Mouse (Mus musculus) embryonic facial prominence, embryonic 14.5 days (tissue): ENCODE results near the gene Pcp4l1. TPM values are rescaled to one million over a fixed set of nuclear protein-coding genes. Genes with fewer than 3 reads are reported as not detected.
A peak's percentile ranks its signal among the peaks of the same experiment; 100 is the strongest.

Experiments
- ATAC-seq: fragments of 200-750 bp; cut with Nextera tagmentation; 2 replicates; pipeline ENCODE4 v1.8.0; 2017; ENCODE audit warnings: low read depth, moderate number of reproducible peaks, moderate TSS enrichment
- DNase-seq: peaks from one replicate; pipeline ENCODE4 v3.0.0-alpha.2; 2015; ENCODE audit warnings: low spot score
- H3K27ac ChIP-seq: fragments of 300-500 bp; sonication (generic); replicated peaks from 2 replicates; pipeline ENCODE4 v1.5.1; 2014; ENCODE audit warnings: low read depth, mild to moderate bottlenecking, low read length, moderate library complexity
- H3K27me3 ChIP-seq: fragments of 300-500 bp; sonication (generic); replicated peaks from 2 replicates; pipeline ENCODE4 v1.6.1; 2014; ENCODE audit warnings: low read length; ENCODE audit not compliant: control insufficient read depth, insufficient read depth
- H3K36me3 ChIP-seq: fragments of 300-500 bp; sonication (generic); 2 replicates; pipeline ENCODE4 v1.6.1; 2014; ENCODE audit warnings: low read length, mixed read lengths; ENCODE audit not compliant: control insufficient read depth, insufficient read depth
- H3K4me1 ChIP-seq: fragments of 300-500 bp; sonication (generic); 2 replicates; pipeline ENCODE4 v1.6.1; 2014; ENCODE audit warnings: antibody characterized with exemption, low read length; ENCODE audit not compliant: control insufficient read depth, insufficient read depth
- H3K4me2 ChIP-seq: fragments of 300-500 bp; sonication (generic); 2 replicates; pipeline ENCODE4 v1.6.1; 2014; ENCODE audit warnings: low read depth, mild to moderate bottlenecking, low read length, moderate library complexity, mixed read lengths
- H3K4me3 ChIP-seq: fragments of 300-500 bp; sonication (generic); 2 replicates; pipeline ENCODE4 v1.5.1; 2014; ENCODE audit warnings: low read depth, mild to moderate bottlenecking, low read length
- H3K9ac ChIP-seq: fragments of 300-500 bp; sonication (generic); 2 replicates; pipeline ENCODE4 v1.6.1; 2014; ENCODE audit warnings: low read depth, mild to moderate bottlenecking, low read length, moderate library complexity, mixed read lengths
- H3K9me3 ChIP-seq: fragments of 300-500 bp; sonication (generic); 2 replicates; pipeline ENCODE4 v1.6.1; 2016; ENCODE audit warnings: low read length; ENCODE audit not compliant: control insufficient read depth
- WGBS: fragments of 180-500 bp; shearing (Covaris S2); extraction: QIAGEN DNeasy Blood & Tissue Kit; methylation state at CpG from one replicate; pipeline ENCODE4 v1.1.7; 2014; 5-methylcytosine and 5-hydroxymethylcytosine counted together
- polyA plus RNA-seq: library from polyadenylated mRNA; unstranded; fragments of >200 nt; fragmentation: Nextera tagmentation; extraction: Ambion mirVana; gene quantifications from 2 replicates; pipeline ENCODE4 v1.2.1, GENCODE M21; 2014

The Pcp4l1 gene
- polyA plus RNA-seq, 1 experiment from 2014 or later = 14.7 TPM

DNA sequence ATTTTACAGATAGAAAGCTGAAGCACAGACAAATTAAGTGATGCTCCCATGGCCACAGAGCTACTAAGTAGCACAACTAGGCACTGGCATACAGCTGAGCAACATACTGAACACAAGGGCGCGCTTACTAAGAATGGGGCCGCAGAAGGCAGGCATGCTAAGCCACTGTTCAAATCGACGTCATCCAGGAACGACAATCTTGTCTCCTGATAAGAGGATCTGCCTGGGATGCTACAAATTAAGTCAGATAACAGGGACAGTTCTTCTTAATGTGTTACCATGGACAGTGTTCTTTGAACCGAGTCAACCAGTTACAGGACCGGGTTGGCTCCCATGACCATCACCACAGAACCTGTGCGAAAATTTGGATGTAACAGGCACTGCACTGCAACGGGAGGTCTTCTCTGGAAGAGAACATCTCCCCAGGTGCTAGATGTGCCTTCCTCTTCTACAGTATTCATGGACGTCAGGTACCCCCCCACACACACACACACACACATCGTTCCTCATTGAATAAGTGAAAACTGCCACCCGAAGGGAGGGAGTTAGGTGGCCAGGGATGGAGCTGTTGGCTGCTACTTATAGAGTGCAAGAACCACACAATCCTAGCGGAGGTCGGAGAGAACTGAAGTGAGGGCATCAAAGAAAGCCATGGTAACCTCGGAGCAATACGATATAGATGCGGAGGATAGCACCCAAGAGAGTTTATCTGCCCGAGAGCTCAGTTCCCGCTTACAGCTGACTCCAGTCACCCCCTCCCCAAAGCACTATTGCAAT, 834 bp downstream of the Pcp4l1 start:
- peak; percentile 7 for DNase-seq
- 6% methylated on average over 20 of the region's 20 CpGs for WGBS
- H3K4me3 ChIP-seq = peak overlapping the region; percentile 56
- peak overlapping the region; percentile 94 for H3K4me2 ChIP-seq
- peaks cover 61% of the 10 kb centered on the region for H3K27me3 ChIP-seq
- ATAC-seq = no peak
- no peaks in the 10 kb centered on the region for H3K9me3 ChIP-seq
- peak overlapping the region; percentile 65 for H3K9ac ChIP-seq
- H3K36me3 ChIP-seq = no peaks in the 10 kb centered on the region
- H3K4me1 ChIP-seq = peaks cover 30% of the 10 kb centered on the region; the same call in 1 of the 2 replicates
- no peak overlapping the region for H3K27ac ChIP-seq

DNA sequence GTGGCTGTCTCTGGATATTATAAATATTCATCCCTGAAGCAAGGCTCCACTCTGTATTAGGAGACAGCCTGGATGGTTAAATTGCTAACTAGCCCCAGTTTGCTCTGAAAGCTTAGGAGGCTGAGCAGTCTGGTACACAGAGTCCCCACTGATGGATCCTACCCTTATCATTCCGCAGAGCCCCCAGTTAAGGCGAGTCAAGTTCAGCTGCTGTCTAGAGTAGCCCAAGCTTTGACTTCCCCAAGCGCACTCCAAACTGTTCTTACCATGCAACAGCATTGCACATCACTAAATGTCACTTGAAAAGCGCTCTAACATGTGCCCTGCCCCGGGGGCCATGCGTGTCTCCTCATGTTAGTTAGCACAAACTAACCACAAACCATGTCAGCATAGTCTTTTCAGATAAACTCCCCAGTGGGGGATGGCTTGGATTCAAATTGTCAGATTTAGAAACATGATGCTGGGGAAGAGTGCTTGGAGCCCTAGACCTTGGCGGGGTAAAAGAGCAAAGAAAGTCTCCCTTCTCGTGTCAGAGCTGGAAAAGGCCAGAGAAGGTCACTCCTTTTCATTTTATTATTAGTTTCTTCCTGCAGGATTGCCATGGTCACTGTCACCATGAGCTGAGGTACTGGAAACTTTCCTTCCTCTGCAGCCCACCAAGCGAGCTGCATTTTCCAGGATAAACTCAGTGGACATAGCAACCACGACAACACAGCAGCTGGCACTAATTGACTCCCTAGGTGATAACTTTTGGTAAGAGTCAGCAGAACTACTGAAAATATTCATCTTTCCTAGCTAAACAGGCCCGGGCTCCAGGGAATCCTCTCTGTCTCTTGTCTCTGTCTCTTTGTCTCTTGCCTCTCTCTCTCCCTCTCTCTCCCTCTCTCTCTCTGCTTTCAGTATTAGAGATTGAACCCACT, 1.9 kb downstream of the Pcp4l1 start:
- DNase-seq (peak; percentile 44), ATAC-seq (peak; percentile 19; the same call in 1 of the 2 replicates)
- Histone ChIP-seq H3K9ac (no peak overlapping the region), H3K36me3 (no peaks in the 10 kb centered on the region), H3K9me3 (no peaks in the 10 kb centered on the region), H3K4me2 (peak overlapping the region; percentile 45), H3K4me3 (peak overlapping the region; percentile 56; the same call in 1 of the 2 replicates), H3K27ac (no peak overlapping the region), H3K27me3 (peaks cover 61% of the 10 kb centered on the region), H3K4me1 (peaks cover 38% of the 10 kb centered on the region; the same call in 1 of the 2 replicates)
- WGBS = 20% methylated on average over 11 of the region's 11 CpGs

DNA sequence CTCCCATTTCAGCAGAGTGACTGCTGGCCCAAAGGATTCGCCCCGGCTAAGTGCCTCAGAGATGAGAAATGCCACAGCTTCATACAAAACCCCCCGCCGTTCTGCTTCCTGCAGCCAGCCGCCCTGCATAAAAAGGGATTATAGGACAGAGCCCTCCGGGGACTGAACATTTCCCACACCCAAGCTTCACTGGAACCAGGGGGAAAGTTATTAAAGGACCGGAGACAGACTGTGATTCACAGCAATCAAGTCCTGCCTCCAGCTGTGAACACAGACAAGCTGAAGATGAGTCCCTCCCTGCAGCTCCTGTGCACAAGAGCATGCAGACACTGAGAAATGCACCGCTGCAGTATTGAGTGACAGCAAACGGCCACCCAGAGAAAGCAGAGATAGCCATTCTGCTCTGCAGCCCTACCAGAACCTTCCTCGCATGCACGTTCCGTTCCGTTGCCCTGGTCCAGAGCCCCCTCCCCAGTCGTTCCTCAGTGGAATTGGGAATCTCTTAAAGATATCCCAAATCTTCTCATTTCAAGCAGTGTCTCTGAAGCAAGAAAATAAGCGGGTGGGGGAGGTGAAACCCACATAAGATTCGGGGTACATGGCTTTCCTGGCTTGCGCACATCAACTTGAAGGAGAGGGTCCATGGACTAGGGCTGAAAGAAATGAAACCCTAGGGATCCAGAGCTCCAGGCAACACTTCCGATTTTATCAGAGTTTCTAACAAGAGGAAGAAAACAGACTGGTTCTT, 2.8 kb downstream of the Pcp4l1 start:
- 4% methylated on average over 18 of the region's 18 CpGs for WGBS
- peaks cover 44% of the 10 kb centered on the region; the same call in 1 of the 2 replicates for H3K4me1 ChIP-seq
- peaks cover 61% of the 10 kb centered on the region for H3K27me3 ChIP-seq
- peak overlapping the region; percentile 26 for H3K4me3 ChIP-seq
- no peak overlapping the region for H3K27ac ChIP-seq
- ATAC-seq (0 out of 2 replicates have a peak, but pooled peaks have one; percentile 24), DNase-seq (peak; percentile 54)
- H3K36me3 ChIP-seq = no peaks in the 10 kb centered on the region
- peak overlapping the region; percentile 45 for H3K4me2 ChIP-seq
- no peaks in the 10 kb centered on the region for H3K9me3 ChIP-seq
- H3K9ac ChIP-seq = 0 out of 2 replicates have a peak overlapping the region, but pooled peaks have one; percentile 34

DNA sequence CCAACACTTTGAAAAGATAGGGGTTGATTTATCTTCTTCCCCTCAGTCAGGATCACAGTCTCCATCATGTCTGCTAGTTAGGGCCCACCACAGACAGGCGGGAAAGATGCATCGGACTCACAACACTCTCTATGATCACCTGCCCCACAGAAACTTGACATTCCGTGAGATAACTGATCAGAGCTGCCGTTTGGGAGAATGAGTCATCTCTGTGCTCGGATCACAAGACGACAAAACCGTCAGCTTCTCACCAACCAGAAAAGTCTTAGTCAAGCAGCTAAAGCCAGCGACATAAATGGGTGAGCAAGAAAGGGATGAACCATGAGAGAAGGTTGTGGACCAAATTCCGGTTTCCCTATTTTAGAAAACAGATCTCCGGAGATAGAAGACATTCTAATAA, 3.8 kb downstream of the Pcp4l1 start:
- Histone ChIP-seq H3K4me3 (no peak overlapping the region), H3K4me1 (peaks cover 44% of the 10 kb centered on the region; the same call in 1 of the 2 replicates), H3K27me3 (peaks cover 57% of the 10 kb centered on the region), H3K4me2 (no peak overlapping the region), H3K9me3 (no peaks in the 10 kb centered on the region), H3K36me3 (no peaks in the 10 kb centered on the region), H3K27ac (no peak overlapping the region), H3K9ac (no peak overlapping the region)
- ATAC-seq (no peak), DNase-seq (no peak)
- 53% methylated on average over 10 of the region's 10 CpGs for WGBS

DNA sequence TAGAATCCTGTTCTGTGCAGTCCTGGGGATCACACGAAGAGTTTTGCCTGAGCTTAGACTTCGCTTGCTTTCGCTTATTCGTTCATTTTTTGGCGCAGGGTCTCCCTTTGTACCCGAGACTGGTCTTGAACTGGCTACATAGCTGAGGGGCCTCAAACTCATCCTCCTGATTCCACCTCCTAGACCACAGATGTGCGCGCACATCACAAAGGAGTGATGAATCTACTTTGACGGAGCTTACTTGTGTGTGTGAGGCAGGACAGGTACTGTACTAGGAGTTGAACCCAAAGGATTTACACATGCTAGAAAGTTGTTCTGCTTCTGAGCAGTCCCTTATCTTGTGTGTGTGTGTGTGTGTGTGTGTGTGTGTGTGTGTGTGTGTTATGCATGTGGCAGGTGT, 5.2 kb downstream of the Pcp4l1 start:
- ATAC-seq (no peak), DNase-seq (no peak)
- WGBS = 96% methylated on average over 9 of the region's 9 CpGs
- no peaks in the 10 kb centered on the region for H3K36me3 ChIP-seq
- H3K4me2 ChIP-seq = no peak overlapping the region
- no peaks in the 10 kb centered on the region for H3K9me3 ChIP-seq
- no peak overlapping the region for H3K4me3 ChIP-seq
- peaks cover 42% of the 10 kb centered on the region for H3K27me3 ChIP-seq
- H3K27ac ChIP-seq = no peak overlapping the region
- H3K9ac ChIP-seq = no peak overlapping the region
- H3K4me1 ChIP-seq = peaks cover 42% of the 10 kb centered on the region; the same call in 1 of the 2 replicates

DNA sequence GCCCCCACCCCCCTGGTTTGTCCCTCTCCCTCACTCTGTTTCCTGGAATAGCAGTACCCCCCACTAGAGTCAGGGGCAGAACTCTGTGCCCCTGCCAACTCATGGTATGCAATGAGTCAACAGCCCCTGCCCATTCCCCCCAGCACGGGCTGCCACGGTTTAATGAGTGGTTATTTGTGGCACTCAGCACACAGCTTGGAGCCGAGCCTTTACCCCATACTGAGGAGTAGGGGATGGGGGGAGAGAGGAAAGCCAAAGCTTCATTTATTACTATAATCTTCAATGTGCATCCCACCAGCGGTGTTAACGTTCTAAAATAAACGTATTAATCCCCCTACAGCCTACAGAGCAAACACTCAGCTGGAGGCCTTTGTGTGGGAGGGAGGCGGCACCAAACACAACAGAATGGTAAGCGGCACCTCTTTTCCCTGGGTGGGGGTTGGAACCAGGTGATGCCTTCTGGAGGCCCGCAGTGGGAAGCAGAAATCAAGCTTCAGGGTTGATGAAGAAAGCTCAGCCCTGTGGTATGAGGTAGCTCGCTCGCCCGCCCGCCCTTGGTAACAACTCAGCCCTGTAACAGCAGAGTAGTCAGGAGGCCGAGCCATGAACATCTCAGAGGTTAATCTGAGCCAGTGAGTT, 6.5 kb downstream of the Pcp4l1 start:
- DNase-seq (peak; percentile 86), ATAC-seq (peak; percentile 35)
- Histone ChIP-seq H3K27ac (peak overlapping the region; percentile 48), H3K27me3 (peaks cover 30% of the 10 kb centered on the region), H3K4me3 (no peak overlapping the region), H3K9me3 (no peaks in the 10 kb centered on the region), H3K36me3 (no peaks in the 10 kb centered on the region), H3K4me2 (peak overlapping the region; percentile 26; the same call in 1 of the 2 replicates), H3K4me1 (peaks cover 36% of the 10 kb centered on the region; the same call in 1 of the 2 replicates), H3K9ac (no peak overlapping the region)
- WGBS = 39% methylated on average over 14 of the region's 14 CpGs

DNA sequence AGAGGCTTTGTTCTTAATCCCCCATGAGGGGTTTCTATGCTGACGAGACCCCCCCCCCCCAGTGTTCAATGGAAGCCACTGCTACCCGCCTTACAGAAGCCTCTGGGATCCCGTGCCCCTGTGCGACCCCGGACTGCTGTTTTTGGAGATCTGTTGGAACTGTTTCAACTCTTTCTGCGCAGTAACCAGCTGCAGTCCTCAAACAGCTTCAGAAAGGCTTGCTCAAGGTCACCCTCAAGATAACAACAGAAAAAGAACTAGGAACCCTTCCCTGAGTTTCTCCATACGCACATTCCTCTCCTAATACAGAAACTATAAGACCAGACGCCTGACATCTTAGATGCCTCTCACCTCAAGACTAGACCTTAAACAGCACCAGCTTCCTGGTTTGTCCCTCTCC, 7.0 kb downstream of the Pcp4l1 start:
- H3K9ac ChIP-seq = no peak overlapping the region
- ATAC-seq (no peak; the same call in 1 of the 2 replicates), DNase-seq (peak; percentile 42)

More for the DNA sequence above, 7.0 kb downstream of the Pcp4l1 start:
- no peaks in the 10 kb centered on the region for H3K36me3 ChIP-seq
- peak overlapping the region; percentile 26; the same call in 1 of the 2 replicates for H3K4me2 ChIP-seq
- no peak overlapping the region for H3K4me3 ChIP-seq
- H3K27ac ChIP-seq = peak overlapping the region; percentile 48; the same call in 1 of the 2 replicates
- WGBS = 13% methylated on average over 8 of the region's 8 CpGs
- H3K9me3 ChIP-seq = no peaks in the 10 kb centered on the region
- H3K27me3 ChIP-seq = peaks cover 24% of the 10 kb centered on the region
- peaks cover 31% of the 10 kb centered on the region; the same call in 1 of the 2 replicates for H3K4me1 ChIP-seq
